Mouse (Mus musculus): ENCODE results near the gene Ksr1.

Gene Ksr1

GRCm38 (mm10) chr11:79095713-79096112 lies 50.5 kb downstream of the Ksr1 start:
- no peak for DNase-seq (ENCODE audit: extremely low read depth, low read depth, low spot score)

- no peak for DNase-seq (ENCODE audit: extremely low read depth, low read depth, low spot score)
Observed at GRCm38 (mm10) chr11:79094727-79095126, 51.5 kb downstream of the Ksr1 start.

- DNase-seq (ENCODE audit: extremely low read depth, low read depth, low spot score): no peak
Observed at GRCm38 (mm10) chr11:79093986-79094695, 52.1 kb downstream of the Ksr1 start.

GRCm38 (mm10) chr11:79093386-79093906 lies 52.8 kb downstream of the Ksr1 start:
- DNase-seq (ENCODE audit: extremely low read depth, low read depth, low spot score): no peak

- DNase-seq (ENCODE audit: extremely low read depth, low read depth, low spot score): no peak
Observed at GRCm38 (mm10) chr11:79092802-79093201, 53.4 kb downstream of the Ksr1 start.

- no peak for DNase-seq (ENCODE audit: extremely low read depth, low read depth, low spot score)
Observed at GRCm38 (mm10) chr11:79092245-79092644, 54.0 kb downstream of the Ksr1 start.

GRCm38 (mm10) chr11:79089756-79090155 lies 56.5 kb downstream of the Ksr1 start:
- no peak for DNase-seq (ENCODE audit: extremely low read depth, low read depth, low spot score)

- no peak for DNase-seq (ENCODE audit: extremely low read depth, low read depth, low spot score)
Observed at GRCm38 (mm10) chr11:79089027-79089426, 57.2 kb downstream of the Ksr1 start.

- DNase-seq (ENCODE audit: extremely low read depth, low read depth, low spot score): no peak
Observed at GRCm38 (mm10) chr11:79088325-79088724, 57.9 kb downstream of the Ksr1 start.

- DNase-seq (ENCODE audit: extremely low read depth, low read depth, low spot score): no peak
Observed at GRCm38 (mm10) chr11:79087731-79088311, 58.4 kb downstream of the Ksr1 start.

- no peak for DNase-seq (ENCODE audit: extremely low read depth, low read depth, low spot score)
Observed at GRCm38 (mm10) chr11:79086787-79087186, 59.4 kb downstream of the Ksr1 start.

GRCm38 (mm10) chr11:79085059-79085458 lies 61.1 kb downstream of the Ksr1 start:
- no peak for DNase-seq (ENCODE audit: extremely low read depth, low read depth, low spot score)

- no peak for DNase-seq (ENCODE audit: extremely low read depth, low read depth, low spot score)
Observed at GRCm38 (mm10) chr11:79083018-79083441, 63.2 kb downstream of the Ksr1 start.

GRCm38 (mm10) chr11:79080965-79081891 lies 65.0 kb downstream of the Ksr1 start:
- no peak for DNase-seq (ENCODE audit: extremely low read depth, low read depth, low spot score)

- no peak for DNase-seq (ENCODE audit: extremely low read depth, low read depth, low spot score)
Observed at GRCm38 (mm10) chr11:79080081-79080480, 66.1 kb downstream of the Ksr1 start.

- no peak for DNase-seq (ENCODE audit: extremely low read depth, low read depth, low spot score)
Observed at GRCm38 (mm10) chr11:79076484-79076883, 69.7 kb downstream of the Ksr1 start.

GRCm38 (mm10) chr11:79075044-79075443 lies 71.2 kb downstream of the Ksr1 start:
- DNase-seq (ENCODE audit: extremely low read depth, low read depth, low spot score): no peak

- DNase-seq (ENCODE audit: extremely low read depth, low read depth, low spot score): no peak
Observed at GRCm38 (mm10) chr11:79074611-79075010, 71.6 kb downstream of the Ksr1 start.

GRCm38 (mm10) chr11:79073583-79073982 lies 72.6 kb downstream of the Ksr1 start:
- no peak for DNase-seq (ENCODE audit: extremely low read depth, low read depth, low spot score)

GRCm38 (mm10) chr11:79072108-79072507 lies 74.1 kb downstream of the Ksr1 start:
- no peak for DNase-seq (ENCODE audit: extremely low read depth, low read depth, low spot score)

Data from fat pad, adult 2 months (tissue).